Mouse (Mus musculus): ENCODE measurements at regions not wholly inside any gene's neighbourhood (a gene's known extent, or its start where the extent isn't known, plus 50 kb on each side); places are given as distances from the start of the nearest gene placed in this dataset.
"Not testable (repeated sequence)": the region's sequence is repeated elsewhere in the genome, so short reads cannot be mapped to it uniquely, and the experiment has no call there.

DNA sequence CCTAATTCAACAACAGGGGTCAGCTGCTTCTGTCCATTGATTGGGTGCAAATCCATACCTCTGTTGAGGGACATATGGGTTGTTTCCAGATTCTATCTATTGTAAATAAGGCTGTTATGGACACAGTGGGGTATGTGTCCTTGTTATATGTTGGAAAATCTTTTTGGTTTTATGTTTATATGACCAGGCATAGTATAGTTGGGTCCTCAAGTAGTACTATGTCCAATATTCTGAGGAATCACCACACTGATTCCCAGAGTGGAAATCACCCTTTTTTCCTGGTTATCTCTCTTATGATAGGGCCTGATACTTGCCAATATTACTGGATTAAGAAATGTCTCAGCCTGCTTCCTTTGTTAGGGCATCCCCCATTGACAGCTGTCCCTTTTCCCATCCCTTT, 1471.0 kb downstream of the Kcnt2 start:
- no peak for DNase-seq (ENCODE audit: low spot score in 2 of 2)

DNA sequence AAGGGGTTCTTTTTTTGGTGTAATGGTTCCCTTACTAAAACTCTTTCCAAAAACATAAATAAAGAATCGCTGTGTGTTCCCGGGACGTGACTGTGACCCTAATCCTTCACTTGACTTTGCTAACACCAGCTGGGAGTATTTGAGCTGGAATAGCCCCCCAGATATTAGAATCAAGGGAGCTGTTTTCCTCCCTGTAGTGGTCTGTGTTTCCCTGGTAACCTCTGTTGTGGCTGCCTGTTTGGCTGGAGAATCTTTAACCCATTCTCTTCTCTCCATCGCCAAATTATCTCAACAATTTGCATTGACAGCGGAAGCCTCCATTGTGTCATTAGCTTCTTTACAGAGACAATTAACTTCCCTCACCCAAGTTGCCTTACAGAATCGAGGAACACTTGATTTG, 1471.6 kb downstream of the Kcnt2 start:
- DNase-seq (ENCODE audit: low spot score in 2 of 2) = no peak

DNA sequence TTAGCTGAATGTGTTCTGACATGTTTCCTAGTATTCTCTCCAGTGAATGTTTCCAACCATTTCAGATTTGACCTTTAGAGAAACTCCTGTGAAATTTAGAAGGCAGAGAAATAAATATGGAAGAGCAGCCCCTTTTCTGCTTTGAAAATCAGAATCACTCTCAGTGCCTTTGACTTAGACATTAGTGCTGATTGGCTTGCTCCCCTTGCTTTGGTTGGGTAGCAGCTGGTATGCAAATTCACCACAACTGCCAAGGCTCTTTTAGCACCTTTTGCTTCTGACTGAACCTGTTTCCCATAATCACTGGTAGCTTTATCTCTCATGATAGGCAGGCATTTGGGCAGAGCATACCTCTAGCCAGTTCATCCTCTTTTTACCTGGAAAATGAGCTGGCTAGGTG, 1495.3 kb downstream of the Kcnt2 start:
- no peak for DNase-seq (ENCODE audit: low spot score in 2 of 2)

DNA sequence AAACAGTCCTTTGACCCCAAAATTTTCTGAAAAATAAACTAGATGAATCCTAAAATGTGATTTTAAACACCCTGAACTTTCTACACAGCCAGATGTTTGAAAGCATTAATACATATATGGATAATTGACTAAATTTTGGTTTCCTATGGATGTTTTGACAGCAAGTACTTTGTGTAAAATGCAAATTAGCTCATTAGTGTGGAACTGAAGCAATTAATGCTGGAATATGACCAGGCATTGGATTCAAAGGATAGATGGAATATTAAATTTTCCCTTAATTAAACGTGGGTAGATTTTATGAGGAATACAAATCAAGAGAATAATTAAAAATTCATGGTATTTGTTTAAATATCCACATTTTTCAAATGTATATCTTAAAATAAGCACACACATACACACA, 1530.1 kb downstream of the Kcnt2 start:
- no peak for DNase-seq (ENCODE audit: low spot score in 2 of 2)

DNA sequence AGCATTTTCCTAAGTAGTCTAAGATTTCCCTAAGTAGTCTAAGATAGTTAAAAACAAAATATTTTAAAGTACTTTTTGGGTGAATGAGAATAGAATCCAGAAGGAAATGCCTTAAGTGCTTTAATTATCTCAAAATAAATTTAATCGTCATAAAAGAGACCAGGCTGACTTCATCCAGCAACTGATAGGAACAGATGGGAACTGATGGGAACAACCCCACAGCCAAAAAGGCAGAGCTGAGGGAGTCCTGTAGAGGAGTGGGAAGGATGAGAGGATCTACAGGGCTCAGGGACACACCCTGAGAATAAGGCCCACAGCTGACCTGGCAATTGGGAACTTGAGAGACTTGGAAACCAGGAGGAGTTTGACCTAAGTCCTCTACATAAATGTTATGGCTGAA, 1537.4 kb downstream of the Kcnt2 start:
- peak in 1 of 2 experiments; percentile 4 for DNase-seq (ENCODE audit: low spot score in 2 of 2)

DNA sequence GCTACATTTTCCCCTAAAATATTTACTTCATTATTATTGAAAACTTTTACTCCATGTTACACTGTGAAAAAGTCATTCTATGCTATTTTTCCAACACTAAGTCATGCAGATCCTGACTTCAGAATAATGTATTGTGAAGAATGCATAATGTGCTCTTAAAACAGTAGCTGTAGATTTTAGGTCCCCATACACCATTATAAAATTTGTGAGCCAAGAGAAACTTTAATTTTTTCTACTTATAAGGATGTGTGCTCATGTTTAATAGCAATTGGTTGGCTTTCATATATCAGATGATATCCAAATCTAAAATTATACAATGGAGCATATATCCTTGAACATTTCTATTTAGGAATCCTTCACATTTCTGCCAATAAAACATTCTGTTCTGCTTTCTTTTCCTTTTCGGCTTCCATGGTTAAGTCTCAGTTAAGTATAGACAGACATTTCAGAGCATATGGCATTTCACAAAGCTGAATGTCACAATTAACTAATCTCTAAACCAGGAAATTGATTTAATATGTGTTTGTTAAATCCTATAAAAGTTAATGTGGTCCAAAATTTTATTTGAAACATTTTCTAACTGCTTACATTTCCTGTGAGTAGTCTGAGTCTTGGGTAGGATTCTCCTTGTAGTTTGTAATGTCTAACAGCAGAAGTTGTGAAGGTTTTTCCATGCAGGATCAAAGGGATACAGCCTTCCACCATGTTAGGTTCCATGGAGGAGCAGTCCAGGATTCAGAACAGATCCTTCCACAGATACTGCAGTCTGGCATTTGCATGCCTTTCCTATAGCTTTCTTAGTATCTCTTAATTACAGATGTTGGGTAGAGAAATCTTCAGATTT, 1567.6 kb downstream of the Kcnt2 start:
- DNase-seq (ENCODE audit: low spot score in 2 of 2) = no peak

DNA sequence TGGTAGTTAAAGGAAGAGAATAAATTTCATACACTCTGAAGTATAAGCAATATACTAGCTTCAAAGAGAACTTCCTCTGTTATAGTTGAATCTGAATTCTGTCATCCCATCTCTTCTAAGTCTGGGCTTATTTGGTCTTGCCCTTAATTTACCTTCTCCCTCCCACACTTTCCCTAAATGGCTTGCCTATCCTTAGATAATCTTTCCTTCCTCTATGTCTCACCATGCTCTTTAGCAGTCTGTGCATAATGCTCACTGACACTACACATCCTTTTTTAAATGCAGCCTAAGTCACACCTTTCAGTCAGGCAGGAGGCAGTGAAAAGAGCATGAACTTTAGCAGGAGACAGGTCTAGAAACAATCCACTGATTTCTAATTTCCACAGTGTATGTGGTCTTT, 1585.5 kb downstream of the Kcnt2 start:
- DNase-seq (ENCODE audit: low spot score in 2 of 2) = no peak

DNA sequence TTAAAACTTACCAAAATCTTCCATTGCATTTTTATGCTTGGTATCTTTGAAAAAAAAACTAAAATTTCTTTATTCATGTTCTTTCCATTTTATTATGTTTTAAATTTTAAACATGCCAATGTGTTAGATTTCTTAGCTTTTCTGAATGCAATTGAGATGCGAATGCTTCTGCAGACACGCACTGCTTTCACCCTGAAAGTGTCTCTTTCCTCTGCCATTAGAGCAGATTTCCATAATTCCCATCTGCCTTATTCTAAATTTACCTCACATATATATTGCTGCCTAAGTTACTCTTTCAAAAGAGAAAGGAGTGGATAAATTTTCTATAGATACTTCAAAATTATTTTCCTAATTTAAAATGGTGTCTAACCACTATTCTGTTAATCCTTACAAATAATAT, 1596.6 kb downstream of the Kcnt2 start:
- DNase-seq (ENCODE audit: low spot score in 2 of 2) = no peak

DNA sequence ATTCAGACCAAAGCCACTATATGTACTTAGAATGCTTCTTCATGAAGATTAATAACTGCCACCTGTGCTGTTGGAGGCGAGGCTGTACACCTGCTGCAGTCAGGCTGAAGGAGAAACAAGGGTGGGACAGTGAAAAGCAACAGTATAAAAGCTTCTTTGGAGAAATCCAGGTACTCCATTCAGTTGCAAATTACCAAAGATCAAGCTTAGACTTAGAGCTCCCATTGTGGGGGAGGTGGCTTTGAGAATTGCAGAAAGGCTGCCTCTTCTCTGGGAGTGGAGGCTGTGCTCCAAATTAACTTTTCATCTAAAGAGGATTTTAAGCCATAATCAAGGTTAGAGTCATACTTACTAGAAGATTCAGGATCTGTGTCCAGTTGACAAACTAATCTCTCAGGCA, 1607.9 kb downstream of the Kcnt2 start:
- DNase-seq (ENCODE audit: low spot score in 2 of 2) = not testable (repeated sequence)

DNA sequence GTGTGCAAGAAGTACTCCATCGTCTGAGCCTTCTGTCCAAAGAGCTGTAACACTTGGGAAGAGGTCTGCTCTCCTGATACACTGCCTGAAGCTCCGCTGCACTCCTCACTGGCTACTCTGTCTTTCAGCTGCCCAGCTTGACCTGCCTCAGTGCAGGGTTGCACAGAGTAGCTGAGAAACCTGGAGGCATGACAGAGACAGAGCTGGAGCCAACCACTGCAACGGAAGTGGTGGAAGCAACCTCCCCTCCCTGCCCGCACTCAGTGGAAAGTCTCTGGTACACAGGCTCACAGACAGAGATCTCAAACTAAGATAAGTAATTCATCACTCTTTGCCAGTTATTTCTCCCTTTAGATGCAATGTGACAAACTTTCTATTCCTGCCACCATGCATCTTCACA, 1638.4 kb downstream of the Kcnt2 start:
- DNase-seq (ENCODE audit: low spot score in 2 of 2) = no peak

DNA sequence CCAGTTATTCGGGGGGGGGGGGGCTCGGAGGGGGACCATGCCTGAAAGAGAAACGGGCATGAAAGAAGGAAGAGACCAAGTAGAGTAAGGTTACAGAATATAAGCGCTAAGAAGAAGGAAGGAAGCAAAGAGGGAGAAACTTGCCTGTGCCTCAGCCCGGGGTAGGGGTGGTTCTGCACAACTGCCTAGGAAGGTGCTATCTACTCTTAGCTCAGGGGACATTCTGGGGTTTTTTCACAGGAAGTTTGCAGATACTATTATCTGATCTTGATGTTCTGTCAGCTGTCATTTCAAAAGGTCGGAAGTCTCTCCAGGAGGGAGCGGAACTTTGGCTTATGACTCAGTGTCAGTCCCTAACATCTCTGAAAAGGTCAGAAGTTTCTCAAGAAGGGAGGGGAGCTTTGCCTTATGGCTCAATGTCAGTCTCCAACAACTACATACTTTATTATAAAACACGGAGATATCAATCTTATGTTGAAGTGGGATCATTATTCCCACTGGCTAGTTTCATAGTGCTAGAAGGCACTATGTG, 1652.0 kb downstream of the Kcnt2 start:
- DNase-seq (ENCODE audit: low spot score in 2 of 2) = no peak

DNA sequence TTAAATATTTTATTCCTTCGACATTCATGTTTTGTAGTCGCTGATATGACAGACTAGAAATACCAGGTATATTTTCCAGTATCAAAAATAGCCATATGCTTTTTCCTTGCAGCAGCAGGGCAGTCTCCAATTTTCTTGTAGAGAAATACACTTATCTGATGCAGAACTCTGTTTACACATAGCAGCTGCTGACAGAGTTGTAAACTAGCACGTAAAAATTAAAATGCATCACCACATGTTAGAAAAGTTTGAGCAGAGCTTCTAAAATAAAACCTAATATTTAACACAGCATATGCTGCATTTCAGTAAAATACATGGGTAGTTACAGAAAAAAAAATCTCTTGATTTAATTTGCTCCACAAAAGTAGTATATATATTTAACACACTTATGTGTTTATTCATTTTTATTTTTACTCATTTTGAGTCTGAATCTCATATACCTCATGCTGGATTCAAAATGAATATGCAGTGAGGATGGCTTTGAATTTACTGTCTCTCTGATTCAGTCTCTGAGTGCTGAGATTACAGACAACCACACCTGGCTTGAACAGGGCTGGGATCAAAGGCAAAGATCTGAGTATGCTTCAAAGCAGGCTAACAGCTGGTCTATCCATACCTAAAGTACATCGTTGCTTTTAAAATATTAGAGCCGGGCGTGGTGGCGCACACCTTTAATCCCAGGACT, 1665.9 kb downstream of the Kcnt2 start:
- DNase-seq (ENCODE audit: low spot score in 2 of 2) = no peak

DNA sequence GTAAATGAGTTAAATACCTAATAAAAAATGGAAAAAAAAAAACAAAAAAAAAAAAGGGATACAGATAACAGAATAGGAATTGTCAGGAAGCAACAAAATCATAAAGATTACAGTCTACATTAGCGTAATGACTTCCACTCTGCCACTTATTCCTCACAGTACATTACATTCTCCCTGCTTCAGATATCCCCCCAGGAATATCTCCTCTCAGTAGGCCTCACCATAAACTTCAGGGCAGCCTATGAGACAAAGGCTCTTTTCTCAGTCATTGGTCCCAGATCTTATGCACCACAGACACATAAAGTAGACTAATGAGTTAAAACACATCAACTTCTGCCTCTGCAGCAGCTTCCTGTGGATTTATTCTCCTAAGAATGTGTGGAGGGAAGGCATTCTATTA, 1680.2 kb downstream of the Kcnt2 start:
- DNase-seq (ENCODE audit: low spot score in 2 of 2) = no peak

DNA sequence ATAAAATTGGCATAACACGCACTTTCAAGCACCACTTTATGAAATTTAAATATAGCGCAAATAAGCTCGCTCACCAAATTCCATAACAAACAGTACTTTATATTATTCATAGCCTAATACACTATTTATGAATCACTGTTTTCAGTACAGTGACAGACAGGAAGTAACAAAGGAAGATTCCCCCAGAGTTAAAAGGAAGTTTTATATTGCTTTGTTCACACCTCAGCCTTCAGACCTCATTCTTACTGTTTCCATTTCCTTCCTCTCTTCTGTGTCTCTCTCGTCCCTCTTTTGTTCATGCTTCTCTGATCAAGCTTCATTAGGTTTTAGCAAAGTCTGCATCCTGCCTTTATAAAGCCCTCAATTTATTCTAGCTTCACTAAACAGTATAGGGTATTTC, 1680.8 kb downstream of the Kcnt2 start:
- no peak for DNase-seq (ENCODE audit: low spot score in 2 of 2)

DNA sequence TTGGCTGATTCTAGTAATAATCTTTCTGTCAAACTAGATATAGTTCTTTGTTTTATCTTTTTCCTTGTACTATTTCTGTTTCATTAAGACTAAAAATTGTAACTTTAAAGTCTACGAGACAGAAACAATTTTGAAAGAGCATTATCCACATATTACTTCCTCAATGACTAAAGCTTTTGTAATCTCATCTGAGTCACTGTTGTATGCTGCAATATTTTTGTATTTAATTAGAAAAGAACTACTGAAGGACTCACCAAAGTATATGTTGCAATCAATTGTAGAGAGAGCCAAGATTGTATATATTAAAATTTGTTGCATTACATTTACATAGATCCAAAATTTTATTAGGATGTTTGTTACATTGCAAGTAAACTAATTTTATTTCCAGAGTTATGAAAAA, 1692.4 kb upstream of the B3galt2 start:
- no peak for DNase-seq (ENCODE audit: low spot score in 2 of 2)

DNA sequence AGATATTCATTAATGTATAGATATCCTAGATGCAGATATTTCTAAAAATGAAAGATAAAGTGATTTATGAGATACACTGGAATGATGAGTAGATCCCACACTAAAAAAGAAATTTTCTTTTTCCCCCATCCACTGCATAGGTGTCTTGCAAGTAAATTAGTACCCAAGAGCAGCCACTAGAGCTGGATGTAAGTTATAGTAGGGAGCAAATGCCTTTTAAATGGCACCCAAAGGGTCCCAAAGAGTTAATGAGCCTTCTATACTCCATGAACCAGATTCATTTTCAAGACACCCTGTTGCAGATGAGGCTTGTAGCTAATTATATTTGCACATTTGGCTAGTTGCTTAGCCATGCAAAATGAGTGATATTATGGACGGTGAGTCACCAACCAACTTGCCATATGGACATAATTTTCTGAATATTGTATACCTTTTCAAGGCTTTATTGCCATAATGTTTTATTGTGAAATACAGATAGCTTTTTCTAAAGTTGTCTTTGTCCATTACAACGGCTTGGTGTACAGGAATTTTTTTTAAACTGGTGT, 1686.1 kb upstream of the B3galt2 start:
- DNase-seq (ENCODE audit: low spot score in 2 of 2) = no peak

DNA sequence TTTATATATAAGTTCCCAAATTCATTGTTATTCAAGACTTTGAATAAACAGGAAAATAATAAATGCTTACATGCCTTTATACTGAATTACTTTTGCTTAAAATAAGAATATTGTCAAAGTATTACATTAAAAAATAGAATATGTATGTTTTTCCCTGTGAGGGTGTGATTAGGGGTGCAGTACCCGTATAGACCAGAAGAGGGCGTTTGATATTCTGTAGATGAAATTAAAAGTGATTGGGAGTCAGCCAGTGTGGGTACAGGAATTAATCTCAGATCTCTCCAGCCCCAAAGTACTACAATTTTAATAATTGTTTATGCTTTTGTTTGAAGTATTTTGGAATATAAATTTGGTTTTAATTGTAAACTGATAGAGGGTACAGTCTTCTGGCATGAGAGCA, 1678.7 kb upstream of the B3galt2 start:
- DNase-seq (ENCODE audit: low spot score in 2 of 2) = peak in 1 of 2 experiments; percentile 33

DNA sequence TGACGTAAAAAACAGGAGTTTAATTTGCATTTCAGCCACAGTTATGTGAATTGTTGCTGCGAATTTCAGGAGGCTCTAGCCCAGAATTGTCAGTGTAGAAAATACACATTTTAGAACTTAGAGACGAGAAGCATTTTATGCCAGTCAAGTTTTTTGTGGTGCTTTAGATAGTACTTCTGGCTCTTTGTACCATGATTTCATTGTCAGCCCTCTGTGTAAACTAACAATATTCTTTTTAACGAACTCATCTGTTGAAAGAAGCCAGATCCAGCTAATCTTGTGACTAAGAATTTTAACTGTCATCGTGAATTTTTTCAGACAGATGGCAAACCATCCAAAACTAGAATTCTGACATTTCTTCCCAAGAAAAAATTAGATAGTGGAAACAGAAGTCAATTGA, 1672.3 kb upstream of the B3galt2 start:
- DNase-seq (ENCODE audit: low spot score in 2 of 2) = no peak

DNA sequence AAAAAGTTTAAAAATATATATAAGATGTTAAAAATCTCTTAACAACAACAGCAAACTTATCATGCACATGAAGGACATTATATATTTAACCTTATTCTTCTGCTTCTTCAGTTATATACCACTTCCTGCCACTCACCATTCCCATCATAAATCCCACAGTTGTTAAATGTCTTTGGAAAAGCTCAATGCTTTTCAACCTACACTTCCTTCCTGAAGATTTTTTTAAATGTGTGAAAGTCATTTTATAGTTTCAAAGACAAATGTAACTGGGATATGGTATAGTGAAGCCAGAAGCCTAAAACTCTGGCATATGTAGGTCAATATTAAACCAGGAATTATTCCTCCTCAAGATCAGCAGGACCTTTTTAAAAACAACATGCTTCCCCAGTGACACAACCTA, 1666.1 kb upstream of the B3galt2 start:
- DNase-seq (ENCODE audit: low spot score in 2 of 2) = no peak

DNA sequence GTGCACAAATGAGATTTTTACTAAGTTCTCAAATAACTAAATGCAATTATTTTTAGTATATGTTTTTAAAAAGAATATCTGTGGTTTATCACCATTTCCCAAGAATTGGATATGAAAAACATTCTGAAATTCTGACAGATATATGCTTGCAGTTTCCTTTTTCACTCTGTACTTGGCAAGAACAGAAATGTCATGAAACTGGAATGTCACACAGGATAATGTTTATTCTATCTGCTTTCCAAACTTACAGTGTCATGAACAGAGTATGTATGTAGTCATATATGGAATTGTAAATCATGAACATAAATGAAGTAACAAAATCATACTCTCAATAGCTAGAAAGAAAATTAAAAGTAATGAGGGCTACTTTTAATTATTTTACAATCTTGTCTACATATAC, 1640.7 kb upstream of the B3galt2 start:
- no peak for DNase-seq (ENCODE audit: low spot score in 2 of 2)

DNA sequence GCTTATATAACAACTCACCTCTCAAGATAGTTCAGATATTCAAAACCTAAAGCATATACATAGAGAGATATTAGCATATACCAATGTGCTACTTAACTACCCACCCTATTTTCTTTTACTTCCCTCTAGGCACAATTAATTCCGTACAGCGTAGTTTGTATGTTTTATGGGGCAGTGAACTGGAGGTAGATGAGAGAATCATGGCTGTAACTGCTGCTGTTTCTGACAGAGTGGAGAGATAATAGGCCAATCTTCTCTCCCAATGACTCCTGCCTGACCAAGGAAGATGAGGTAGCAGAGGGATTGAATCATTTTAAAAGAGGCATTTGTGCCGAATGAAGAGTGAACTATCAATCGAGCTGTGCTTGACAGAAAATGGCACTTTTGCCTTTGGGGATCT, 1640.1 kb upstream of the B3galt2 start:
- no peak for DNase-seq (ENCODE audit: low spot score in 2 of 2)

DNA sequence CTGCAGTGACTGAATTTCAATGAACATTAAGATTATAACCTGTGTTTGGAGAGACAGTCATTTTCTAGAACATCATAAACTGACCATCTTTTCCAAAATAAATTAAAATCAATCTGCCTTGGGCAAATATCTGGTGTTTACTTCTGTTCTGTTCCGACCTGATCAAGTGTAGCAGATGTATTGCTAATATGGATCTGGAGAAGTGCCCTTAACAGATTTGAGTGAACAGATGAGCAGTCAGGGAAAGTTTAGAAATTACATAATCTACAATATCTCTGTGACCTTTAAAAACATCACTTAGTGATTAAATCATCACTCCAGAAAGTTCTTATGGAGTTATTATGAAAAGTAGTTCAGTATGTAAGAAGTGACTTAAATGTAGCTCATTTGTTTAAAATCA, 1634.1 kb upstream of the B3galt2 start:
- DNase-seq (ENCODE audit: low spot score in 2 of 2) = no peak

Data from left cerebral cortex, adult 18-20 months (tissue).